Comparison of ENCODE assay signal across 22 mouse cellular contexts in genomic region chr1:189894191-189894590, GRCm38 (mm10). TPM values are rescaled to one million over a fixed set of nuclear protein-coding genes. Genes with fewer than 3 reads are reported as not detected.
DNase-seq lines count a peak whose midpoint lies in the region; ATAC-seq and TF ChIP-seq lines count a peak whose summit lies in the region.
"Had no signal": no experiment of that assay in that cellular context is flagged by ENCODE, and none has a peak within 500 bp of the region (broad histone marks: within the 10 kb centered on the region; RNA-seq: fewer than 3 reads in every experiment).

No protein-coding gene starts in this region.

- peaks cover 6% of the 10 kb centered on the region for H3K4me1 ChIP-seq in hindbrain, embryonic 15.5 days (replicated peaks)
- 0 out of 2 replicates have a peak, but pooled peaks cover 7% of the 10 kb centered on the region for H3K4me1 ChIP-seq in hindbrain, embryonic 12.5 days
- H3K4me1 ChIP-seq in midbrain, postnatal 0 days (ENCODE audit: insufficient read depth, low read length): no peaks in the 10 kb centered on the region
- H3K4me1 ChIP-seq in midbrain, embryonic 10.5 days: peaks cover 23% of the 10 kb centered on the region
- no peaks in the 10 kb centered on the region; the same call in 1 of the 2 replicates for H3K4me1 ChIP-seq in hindbrain, embryonic 16.5 days (ENCODE audit: control insufficient read depth, insufficient read depth, low read depth, low read length)
- H3K4me1 ChIP-seq: limb, embryonic 13.5 days; lung, embryonic 15.5 days had no signal

- no peak for ATAC-seq in hindbrain, embryonic 15.5 days (ENCODE audit: low FRiP score, low read depth)
- ATAC-seq in hindbrain, embryonic 12.5 days (ENCODE audit: low FRiP score): no peak
- no peak for ATAC-seq in midbrain, postnatal 0 days (ENCODE audit: low FRiP score)
- ATAC-seq in hindbrain, embryonic 16.5 days: peak; percentile 24; the same call in 1 of the 2 replicates
- ATAC-seq: forebrain, embryonic 16.5 days had no signal

- H3K9ac ChIP-seq in hindbrain, embryonic 15.5 days: no peak overlapping the region
- no peak overlapping the region for H3K9ac ChIP-seq in hindbrain, embryonic 12.5 days
- no peak overlapping the region for H3K9ac ChIP-seq in midbrain, postnatal 0 days (replicated peaks; ENCODE audit: low read length, poor library complexity, severe bottlenecking)
- H3K9ac ChIP-seq in hindbrain, embryonic 16.5 days (ENCODE audit: low read depth, low read length): no peak overlapping the region
- H3K9ac ChIP-seq: embryonic facial prominence, embryonic 13.5 days; limb, embryonic 13.5 days; lung, embryonic 15.5 days; neural tube, embryonic 15.5 days had no signal

- no peak overlapping the region for H3K4me2 ChIP-seq in hindbrain, embryonic 15.5 days
- no peak overlapping the region for H3K4me2 ChIP-seq in hindbrain, embryonic 12.5 days (replicated peaks)
- no peak overlapping the region for H3K4me2 ChIP-seq in midbrain, postnatal 0 days (ENCODE audit: low read depth, low read length, poor library complexity, severe bottlenecking)
- no peak overlapping the region for H3K4me2 ChIP-seq in hindbrain, embryonic 16.5 days (ENCODE audit: low read length)
- H3K4me2 ChIP-seq: embryonic facial prominence, embryonic 13.5 days; limb, embryonic 13.5 days; liver, embryonic 11.5 days; lung, embryonic 15.5 days; neural tube, embryonic 15.5 days had no signal

- 53% methylated on average over 9 of the region's 9 CpGs for WGBS in hindbrain, embryonic 15.5 days
- 79% methylated on average over 9 of the region's 9 CpGs for WGBS in hindbrain, embryonic 12.5 days
- 70% methylated on average over 9 of the region's 9 CpGs for WGBS in midbrain, postnatal 0 days
- WGBS in midbrain, embryonic 10.5 days: 88% methylated on average over 9 of the region's 9 CpGs
- WGBS in hindbrain, embryonic 16.5 days: 60% methylated on average over 9 of the region's 9 CpGs

- H3K4me3 ChIP-seq in hindbrain, embryonic 15.5 days: no peak overlapping the region
- H3K4me3 ChIP-seq in hindbrain, embryonic 12.5 days: no peak overlapping the region
- no peak overlapping the region for H3K4me3 ChIP-seq in midbrain, postnatal 0 days (ENCODE audit: low read depth, low read length)
- no peak overlapping the region for H3K4me3 ChIP-seq in midbrain, embryonic 10.5 days
- H3K4me3 ChIP-seq in hindbrain, embryonic 16.5 days (ENCODE audit: low read length): no peak overlapping the region
- H3K4me3 ChIP-seq: embryonic facial prominence, embryonic 13.5 days; forebrain, embryonic 10.5 days; limb, embryonic 13.5 days; lung, embryonic 15.5 days; neural tube, embryonic 15.5 days had no signal

- H3K9me3 ChIP-seq in hindbrain, embryonic 15.5 days: no peaks in the 10 kb centered on the region
- H3K9me3 ChIP-seq in hindbrain, embryonic 12.5 days (replicated peaks): no peaks in the 10 kb centered on the region
- no peaks in the 10 kb centered on the region for H3K9me3 ChIP-seq in midbrain, postnatal 0 days (ENCODE audit: low read length)
- no peaks in the 10 kb centered on the region for H3K9me3 ChIP-seq in midbrain, embryonic 10.5 days (replicated peaks)
- no peaks in the 10 kb centered on the region for H3K9me3 ChIP-seq in hindbrain, embryonic 16.5 days (ENCODE audit: control insufficient read depth, low read length)
- H3K9me3 ChIP-seq: embryonic facial prominence, embryonic 13.5 days; forebrain, embryonic 10.5 days; limb, embryonic 13.5 days; lung, embryonic 15.5 days; neural tube, embryonic 15.5 days had no signal

- H3K36me3 ChIP-seq in hindbrain, embryonic 15.5 days: peaks cover 12% of the 10 kb centered on the region; the same call in 1 of the 2 replicates
- peaks cover 20% of the 10 kb centered on the region for H3K36me3 ChIP-seq in hindbrain, embryonic 12.5 days
- H3K36me3 ChIP-seq in midbrain, postnatal 0 days (ENCODE audit: insufficient read depth, low read length): peaks cover 36% of the 10 kb centered on the region
- peaks cover 53% of the 10 kb centered on the region for H3K36me3 ChIP-seq in midbrain, embryonic 10.5 days
- H3K36me3 ChIP-seq in hindbrain, embryonic 16.5 days (ENCODE audit: control insufficient read depth, insufficient read depth, low read length): peaks cover 10% of the 10 kb centered on the region; the same call in 1 of the 2 replicates

- peak overlapping the region; percentile 22 for H3K27ac ChIP-seq in hindbrain, embryonic 15.5 days (replicated peaks)
- H3K27ac ChIP-seq in hindbrain, embryonic 12.5 days: no peak overlapping the region
- H3K27ac ChIP-seq in midbrain, postnatal 0 days (ENCODE audit: low read depth, low read length): no peak overlapping the region
- no peak overlapping the region for H3K27ac ChIP-seq in midbrain, embryonic 10.5 days (replicated peaks)
- peak overlapping the region; percentile 6; the same call in 1 of the 2 replicates for H3K27ac ChIP-seq in hindbrain, embryonic 16.5 days (ENCODE audit: low read depth, low read length)
- H3K27ac ChIP-seq: embryonic facial prominence, embryonic 13.5 days; forebrain, embryonic 10.5 days; limb, embryonic 13.5 days; lung, embryonic 15.5 days; neural tube, embryonic 15.5 days had no signal

- TF ChIP-seq CTCF in midbrain, postnatal 0 days (IDR thresholded peaks at IDR 0.05): no peak

- peak; percentile 24 for DNase-seq in midbrain, postnatal 0 days (ENCODE audit: low spot score)
- DNase-seq in midbrain, embryonic 10.5 days (ENCODE audit: low spot score): no peak
- DNase-seq in brain, adult 2 months (ENCODE audit: low read depth, low spot score): peak; percentile 70
- no peak for DNase-seq in ovary, postnatal 10 days (ENCODE audit: low spot score)
- DNase-seq: adrenal gland, postnatal 25 days; B cell, adult 2 months; cerebellum, adult 18-20 months; gastrocnemius, postnatal 14 days; heart, postnatal 14 days; kidney, adult 11 months; kidney, postnatal 14 days; thymus, postnatal 4 days had no signal

- H3K27me3 ChIP-seq in hindbrain, embryonic 15.5 days: no peaks in the 10 kb centered on the region
- no peaks in the 10 kb centered on the region for H3K27me3 ChIP-seq in hindbrain, embryonic 12.5 days
- H3K27me3 ChIP-seq in midbrain, postnatal 0 days (ENCODE audit: insufficient read depth, low read length): no peaks in the 10 kb centered on the region
- H3K27me3 ChIP-seq in midbrain, embryonic 10.5 days (ENCODE audit: low read depth, poor library complexity, severe bottlenecking): no peaks in the 10 kb centered on the region
- no peaks in the 10 kb centered on the region for H3K27me3 ChIP-seq in hindbrain, embryonic 16.5 days (replicated peaks; ENCODE audit: control insufficient read depth, insufficient read depth, low read length)
- H3K27me3 ChIP-seq: embryonic facial prominence, embryonic 13.5 days; limb, embryonic 13.5 days; lung, embryonic 15.5 days; neural tube, embryonic 15.5 days had no signal

RNA-seq across cellular contexts. Expression of gene Smyd2, which starts 28.0 kb away (rescaled TPM):
- polyA plus RNA-seq in hindbrain, embryonic 15.5 days (2015; fragmentation: Nextera tagmentation; extraction: Ambion mirVana): 75.0 and 78.5 TPM in 2 replicates
- polyA plus RNA-seq in hindbrain, embryonic 12.5 days (2016; fragmentation: Nextera tagmentation; extraction: Ambion mirVana): 46.2 and 49.8 TPM in 2 replicates
- 62.3 and 66.3 TPM in 2 replicates for total RNA-seq in midbrain, postnatal 0 days (2014; rRNA removed)
- 88.7 and 91.9 TPM in 2 replicates for polyA plus RNA-seq in midbrain, postnatal 0 days (2015; fragmentation: Nextera tagmentation; extraction: Ambion mirVana)
- polyA plus RNA-seq in midbrain, embryonic 10.5 days (2016; fragmentation: Nextera tagmentation; extraction: Ambion mirVana): 62.7 and 68.3 TPM in 2 replicates
- polyA plus RNA-seq in hindbrain, embryonic 16.5 days (2015; fragmentation: Nextera tagmentation; extraction: Ambion mirVana): 87.4 and 87.8 TPM in 2 replicates

Comparison
In these comparisons a context has a peak if more than half of its experiments do, and no peak if none do; other contexts are left out.
1. H3K27ac ChIP-seq: peak in hindbrain, embryonic 15.5 days (single experiment) and hindbrain, embryonic 16.5 days (single experiment); none in hindbrain, embryonic 12.5 days (single experiment), midbrain, postnatal 0 days (single experiment) and midbrain, embryonic 10.5 days (single experiment).
2. DNase-seq: peak in midbrain, postnatal 0 days (single experiment) and brain, adult 2 months (single experiment); none in midbrain, embryonic 10.5 days (single experiment) and ovary, postnatal 10 days (single experiment).